Comparison of ENCODE assay signal across 8 mouse cellular contexts in genomic region chr1:195132070-195132469, GRCm38 (mm10). TPM values are rescaled to one million over a fixed set of nuclear protein-coding genes. Genes with fewer than 3 reads are reported as not detected.
A peak's percentile ranks its signal among the peaks of the same experiment; 100 is the strongest.
DNase-seq lines count a peak whose midpoint lies in the region; ATAC-seq and TF ChIP-seq lines count a peak whose summit lies in the region.

No protein-coding gene starts in this region.

- peaks cover 9% of the 10 kb centered on the region for H3K36me3 ChIP-seq in embryonic facial prominence, embryonic 15.5 days
- peaks cover 12% of the 10 kb centered on the region for H3K36me3 ChIP-seq in intestine, postnatal 0 days (ENCODE audit: control insufficient read depth, insufficient read depth)
- 0 out of 2 replicates have a peak, but pooled peaks cover 9% of the 10 kb centered on the region for H3K36me3 ChIP-seq in midbrain, embryonic 12.5 days

- DNase-seq in kidney, adult 9 months = peak; percentile 28
- DNase-seq in kidney, adult 18-20 months = no peak
- DNase-seq in B cell, adult 2 months = no peak
- DNase-seq in thymus, postnatal 25 days = no peak
- no peak for DNase-seq in ovary, postnatal 36 days (ENCODE audit: low spot score)

- H3K4me3 ChIP-seq in embryonic facial prominence, embryonic 15.5 days (replicated peaks) = peak overlapping the region; percentile 68
- peak overlapping the region; percentile 68 for H3K4me3 ChIP-seq in intestine, postnatal 0 days (ENCODE audit: low read depth, low read length)
- 0 out of 2 replicates have a peak overlapping the region, but pooled peaks have one; percentile 61 for H3K4me3 ChIP-seq in midbrain, embryonic 12.5 days

- no peak for TF ChIP-seq CTCF in intestine, postnatal 0 days (IDR thresholded peaks at IDR 0.05; ENCODE audit: low read depth)

- peak overlapping the region; percentile 98; the same call in 1 of the 2 replicates for H3K27ac ChIP-seq in embryonic facial prominence, embryonic 15.5 days (replicated peaks)
- H3K27ac ChIP-seq in intestine, postnatal 0 days (ENCODE audit: low read depth, low read length) = no peak overlapping the region
- no peak overlapping the region for H3K27ac ChIP-seq in midbrain, embryonic 12.5 days (replicated peaks)

- no peaks in the 10 kb centered on the region for H3K4me1 ChIP-seq in embryonic facial prominence, embryonic 15.5 days
- H3K4me1 ChIP-seq in intestine, postnatal 0 days (replicated peaks; ENCODE audit: control insufficient read depth, insufficient read depth, low read length) = no peaks in the 10 kb centered on the region
- 0 out of 2 replicates have a peak, but pooled peaks cover 6% of the 10 kb centered on the region for H3K4me1 ChIP-seq in midbrain, embryonic 12.5 days

- H3K9me3 ChIP-seq in embryonic facial prominence, embryonic 15.5 days (replicated peaks) = no peaks in the 10 kb centered on the region
- H3K9me3 ChIP-seq in intestine, postnatal 0 days (ENCODE audit: control insufficient read depth) = no peaks in the 10 kb centered on the region
- no peaks in the 10 kb centered on the region for H3K9me3 ChIP-seq in midbrain, embryonic 12.5 days

- no peak for ATAC-seq in embryonic facial prominence, embryonic 15.5 days (ENCODE audit: insufficient number of reproducible peaks, low FRiP score, low TSS enrichment, low read depth)
- ATAC-seq in intestine, postnatal 0 days = no peak
- no peak for ATAC-seq in midbrain, embryonic 12.5 days (ENCODE audit: low FRiP score, low read depth)

- WGBS in embryonic facial prominence, embryonic 15.5 days = 42% methylated on average over 3 of the region's 3 CpGs
- 52% methylated on average over 3 of the region's 3 CpGs for WGBS in intestine, postnatal 0 days
- WGBS in midbrain, embryonic 12.5 days = 71% methylated on average over 3 of the region's 3 CpGs

- H3K27me3 ChIP-seq in embryonic facial prominence, embryonic 15.5 days = no peaks in the 10 kb centered on the region
- no peaks in the 10 kb centered on the region for H3K27me3 ChIP-seq in intestine, postnatal 0 days (replicated peaks; ENCODE audit: control insufficient read depth, insufficient read depth, low read length)
- H3K27me3 ChIP-seq in midbrain, embryonic 12.5 days = no peaks in the 10 kb centered on the region

- H3K4me2 ChIP-seq in embryonic facial prominence, embryonic 15.5 days (replicated peaks) = peak overlapping the region; percentile 47
- H3K4me2 ChIP-seq in intestine, postnatal 0 days (replicated peaks; ENCODE audit: low read depth) = peak overlapping the region; percentile 68
- H3K4me2 ChIP-seq in midbrain, embryonic 12.5 days (replicated peaks) = peak overlapping the region; percentile 58; the same call in 1 of the 2 replicates

- no peak overlapping the region for H3K9ac ChIP-seq in embryonic facial prominence, embryonic 15.5 days
- H3K9ac ChIP-seq in intestine, postnatal 0 days (ENCODE audit: low read depth, low read length) = no peak overlapping the region
- no peak overlapping the region for H3K9ac ChIP-seq in midbrain, embryonic 12.5 days (replicated peaks)

RNA-seq across cellular contexts. Expression of gene Cr1l, which starts 0.7 kb away (rescaled TPM):
- 61.7 and 66.5 TPM in 2 replicates for polyA plus RNA-seq in embryonic facial prominence, embryonic 15.5 days (2015; fragmentation: Nextera tagmentation; extraction: Ambion mirVana)
- 69.5 and 70.5 TPM in 2 replicates for polyA plus RNA-seq in intestine, postnatal 0 days (2015; fragmentation: Nextera tagmentation; extraction: Ambion mirVana)
- polyA plus RNA-seq in midbrain, embryonic 12.5 days (2016; fragmentation: Nextera tagmentation; extraction: Ambion mirVana) = 36.1 and 39.8 TPM in 2 replicates

RNA-seq across cellular contexts. Expression of gene Cd46, which starts 40.0 kb away (rescaled TPM):
- polyA plus RNA-seq in embryonic facial prominence, embryonic 15.5 days (2015; fragmentation: Nextera tagmentation; extraction: Ambion mirVana) = 0.80 and 0.88 TPM in 2 replicates
- polyA plus RNA-seq in intestine, postnatal 0 days (2015; fragmentation: Nextera tagmentation; extraction: Ambion mirVana) = 0.72 and 1.3 TPM in 2 replicates
- 1.4 and 1.6 TPM in 2 replicates for polyA plus RNA-seq in midbrain, embryonic 12.5 days (2016; fragmentation: Nextera tagmentation; extraction: Ambion mirVana)

RNA-seq across cellular contexts. Expression of gene Cr2, which starts 44.4 kb away (rescaled TPM):
- 0.50 and 0.51 TPM in 2 replicates for polyA plus RNA-seq in embryonic facial prominence, embryonic 15.5 days (2015; fragmentation: Nextera tagmentation; extraction: Ambion mirVana)
- polyA plus RNA-seq in intestine, postnatal 0 days (2015; fragmentation: Nextera tagmentation; extraction: Ambion mirVana) = 0.08 and 0.10 TPM in 2 replicates
- polyA plus RNA-seq in midbrain, embryonic 12.5 days (2016; fragmentation: Nextera tagmentation; extraction: Ambion mirVana) = 0.31 and 0.38 TPM in 2 replicates
